Mouse (Mus musculus) R1 (cell line): ENCODE measurements at regions not wholly inside any gene's neighbourhood (a gene's known extent, or its start where the extent isn't known, plus 50 kb on each side); places are given as distances from the start of the nearest gene placed in this dataset.

Experiments used
- DNase-seq: peaks from one replicate; pipeline ENCODE4 v3.0.0-alpha.2; 2018; ENCODE audit warnings: low read depth, low spot score

- DNase-seq = no peak
These were observed 816.0 kb upstream of the Ctnnd2 start for GRCm38 (mm10) chr15:29356395-29356794.

- DNase-seq = no peak
These were observed 772.5 kb upstream of the Ctnnd2 start for GRCm38 (mm10) chr15:29399881-29400280.

GRCm38 (mm10) chr15:29433033-29433739 lies 739.2 kb upstream of the Ctnnd2 start:
- DNase-seq = peak; percentile 57

DNA sequence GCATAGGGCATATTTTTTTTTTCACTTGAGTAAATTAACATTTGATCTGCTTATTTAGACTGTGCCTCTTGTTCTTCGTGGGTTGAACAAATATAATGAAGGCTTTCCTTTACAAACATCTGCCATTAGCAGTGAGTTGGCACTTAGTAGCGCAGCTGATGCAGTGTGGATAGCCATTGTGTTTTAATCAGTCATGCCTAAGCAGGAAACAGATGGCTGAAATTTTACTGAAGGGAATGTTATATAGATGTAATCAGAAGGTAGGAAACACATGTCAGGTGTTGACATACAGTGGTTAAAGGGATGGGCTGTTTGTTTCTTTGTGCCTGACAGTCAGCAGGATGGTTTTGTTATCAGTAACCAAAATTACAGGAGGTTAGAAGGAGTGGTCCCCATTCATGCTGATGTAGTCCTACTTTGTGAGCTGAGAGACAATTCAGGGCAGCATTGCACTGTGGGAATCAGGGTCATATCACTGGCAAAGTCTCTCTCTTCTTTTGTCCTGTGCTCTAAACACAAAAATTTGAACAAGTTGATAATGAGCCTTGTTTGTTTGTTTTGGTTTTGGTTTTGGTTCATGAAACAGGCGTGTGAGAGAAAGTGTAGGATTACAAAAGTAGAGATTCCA lies 734.6 kb upstream of the Ctnnd2 start:
- no peak for DNase-seq

DNA sequence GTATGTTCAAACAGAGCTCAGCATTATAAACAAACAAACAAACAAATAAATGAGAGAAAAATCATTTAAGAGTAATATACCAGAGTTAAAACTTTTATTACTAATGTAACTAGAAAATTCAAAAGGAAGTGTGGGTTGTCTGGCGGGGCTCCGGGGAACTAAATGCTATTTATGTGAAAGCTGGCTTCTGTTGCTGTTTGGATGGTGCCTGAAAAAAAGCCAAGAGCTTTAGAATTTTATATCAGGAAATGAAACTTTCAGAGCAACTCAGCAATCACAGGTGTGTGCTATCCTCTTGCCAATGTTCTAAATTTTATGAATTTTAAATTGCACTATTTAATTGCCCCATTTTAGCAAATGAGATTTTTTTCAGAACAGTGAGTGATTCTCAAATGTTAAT lies 724.5 kb upstream of the Ctnnd2 start:
- DNase-seq = no peak

GRCm38 (mm10) chr15:29485136-29485535 lies 687.3 kb upstream of the Ctnnd2 start:
- DNase-seq = no peak

DNA sequence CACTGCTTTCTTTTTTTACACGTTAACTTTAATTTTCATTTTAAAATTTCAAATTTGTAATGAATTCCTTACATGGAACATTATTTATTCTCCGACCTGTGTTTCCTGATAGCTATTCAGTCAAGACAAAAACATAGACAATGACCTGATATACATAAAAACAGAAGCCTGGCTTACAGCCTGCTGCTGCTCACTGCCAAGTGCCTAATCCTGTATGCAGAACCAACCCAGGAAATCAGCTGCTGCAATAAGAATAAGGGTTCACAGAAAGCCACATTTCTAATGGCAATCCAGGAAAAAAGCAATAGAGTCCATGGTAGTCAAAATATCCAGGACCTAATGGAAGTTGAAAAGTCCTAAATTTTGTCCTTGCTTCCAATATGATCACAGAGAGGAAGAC lies 642.4 kb upstream of the Ctnnd2 start:
- no peak for DNase-seq

- DNase-seq = no peak
These were observed 604.0 kb upstream of the Ctnnd2 start for GRCm38 (mm10) chr15:29568411-29568810.
